Mouse (Mus musculus): ENCODE measurements around the gene Gen1. TPM values are rescaled to one million over a fixed set of nuclear protein-coding genes. Genes with fewer than 3 reads are reported as not detected.

The Gen1 gene
- polyA plus RNA-seq, 1 experiment from 2014 or later, result 1.6 TPM

DNA sequence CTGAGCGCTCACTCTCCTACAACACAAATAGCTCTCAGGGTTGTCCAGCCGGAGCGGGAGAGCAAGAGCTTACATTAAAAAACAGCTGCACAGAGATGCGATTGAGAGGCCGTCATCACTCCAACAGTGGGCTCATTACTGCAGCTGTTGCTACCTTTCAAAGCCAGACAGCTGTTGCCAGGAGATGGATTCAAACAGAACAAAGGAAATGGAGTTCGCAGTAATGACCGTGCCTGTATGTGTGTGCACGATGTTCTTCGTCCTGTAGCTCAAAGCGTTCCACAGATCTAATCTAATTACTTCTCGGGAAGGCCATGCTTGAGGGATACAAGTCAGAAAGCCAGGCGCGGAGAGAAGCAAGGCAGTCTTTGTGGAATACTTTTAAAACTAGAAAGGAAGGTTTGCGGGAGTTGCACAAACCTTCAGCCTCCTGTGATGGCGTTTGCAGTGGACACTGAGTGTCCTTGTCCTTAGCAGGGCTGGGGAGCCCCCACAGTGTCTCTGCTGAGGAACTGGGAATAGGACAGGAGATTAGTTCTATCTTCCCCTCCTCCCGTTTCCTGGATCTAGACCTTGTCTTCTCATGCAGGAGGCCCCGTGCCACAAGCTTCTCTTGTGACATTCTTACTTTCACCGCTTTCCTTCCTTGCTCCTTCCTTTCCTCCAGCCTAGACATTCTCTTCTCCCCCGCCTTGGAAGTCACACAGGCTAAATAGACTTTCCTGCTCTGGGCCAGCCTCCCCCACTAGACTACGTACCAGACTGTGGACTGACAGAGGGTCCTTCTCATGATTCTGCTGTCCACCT is 43.9 kb downstream of the Gen1 start:
- Histone ChIP-seq H3K36me3 (replicated peaks) (no peaks in the 10 kb centered on the region), H3K9me3 (no peaks in the 10 kb centered on the region), H3K4me1 (peaks cover 13% of the 10 kb centered on the region), H3K4me3 (no peak overlapping the region), H3K9ac (no peak overlapping the region), H3K27ac (peak overlapping the region; percentile 55; the same call in 1 of the 2 replicates), H3K27me3 (replicated peaks) (no peaks in the 10 kb centered on the region), H3K4me2 (peak overlapping the region; percentile 21)
- WGBS, result 28% methylated on average over 20 of the region's 20 CpGs
- peak; percentile 88 for ATAC-seq (replicated peaks)

GRCm38 (mm10) chr12:11217726-11218250 is 47.8 kb downstream of the Gen1 start:
- H3K4me3 ChIP-seq, result no peak overlapping the region
- H3K9ac ChIP-seq, result no peak overlapping the region
- H3K4me1 ChIP-seq, result peaks cover 13% of the 10 kb centered on the region
- no peaks in the 10 kb centered on the region for H3K9me3 ChIP-seq
- H3K36me3 ChIP-seq (replicated peaks), result no peaks in the 10 kb centered on the region
- ATAC-seq (replicated peaks), result no peak
- H3K27me3 ChIP-seq (replicated peaks), result no peaks in the 10 kb centered on the region
- no peak overlapping the region for H3K27ac ChIP-seq
- no peak overlapping the region for H3K4me2 ChIP-seq
- 74% methylated on average over 7 of the region's 7 CpGs for WGBS

GRCm38 (mm10) chr12:11216454-11216853 is 49.1 kb downstream of the Gen1 start:
- H3K27me3 ChIP-seq (replicated peaks), result no peaks in the 10 kb centered on the region
- no peak overlapping the region for H3K4me2 ChIP-seq
- no peak for ATAC-seq (replicated peaks)
- H3K36me3 ChIP-seq (replicated peaks), result no peaks in the 10 kb centered on the region
- H3K4me3 ChIP-seq, result no peak overlapping the region
- H3K9me3 ChIP-seq, result no peaks in the 10 kb centered on the region
- peaks cover 6% of the 10 kb centered on the region; the same call in 1 of the 2 replicates for H3K4me1 ChIP-seq
- H3K27ac ChIP-seq, result no peak overlapping the region
- WGBS, result 58% methylated on average over 3 of the region's 3 CpGs
- no peak overlapping the region for H3K9ac ChIP-seq

- no peak overlapping the region for H3K27ac ChIP-seq
- no peaks in the 10 kb centered on the region for H3K36me3 ChIP-seq (replicated peaks)
- no peaks in the 10 kb centered on the region for H3K9me3 ChIP-seq
- 94% methylated on average over 2 of the region's 2 CpGs for WGBS
- no peaks in the 10 kb centered on the region for H3K4me1 ChIP-seq
- H3K27me3 ChIP-seq (replicated peaks), result no peaks in the 10 kb centered on the region
- H3K9ac ChIP-seq, result no peak overlapping the region
- ATAC-seq (replicated peaks), result no peak
- H3K4me3 ChIP-seq, result no peak overlapping the region
- no peak overlapping the region for H3K4me2 ChIP-seq
Measured at GRCm38 (mm10) chr12:11215555-11215954, 50.0 kb downstream of the Gen1 start.

DNA sequence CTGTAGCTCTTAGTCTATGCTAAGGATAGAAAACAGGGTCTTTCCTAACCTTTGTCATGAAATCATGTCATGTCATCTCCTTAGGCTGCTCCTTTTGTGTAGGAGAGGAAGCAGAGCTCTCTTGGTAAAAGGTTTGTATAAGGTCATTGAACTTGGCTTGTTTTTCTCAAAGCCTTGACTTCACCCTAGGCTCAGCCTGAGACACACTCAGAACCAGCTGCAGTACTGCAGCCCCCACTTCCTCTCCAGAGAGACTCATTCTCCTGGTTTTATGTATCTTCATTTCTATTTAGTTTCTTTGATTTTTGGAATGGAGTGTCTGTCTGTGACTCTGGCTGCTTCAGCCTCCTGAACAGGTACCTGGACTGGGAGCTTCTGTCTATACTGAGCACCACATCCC is 50.8 kb downstream of the Gen1 start:
- Histone ChIP-seq H3K4me2 (no peak overlapping the region), H3K36me3 (replicated peaks) (no peaks in the 10 kb centered on the region), H3K4me3 (no peak overlapping the region), H3K9ac (no peak overlapping the region), H3K4me1 (no peaks in the 10 kb centered on the region), H3K27me3 (replicated peaks) (no peaks in the 10 kb centered on the region), H3K27ac (no peak overlapping the region), H3K9me3 (no peaks in the 10 kb centered on the region)
- no peak for ATAC-seq (replicated peaks)

DNA sequence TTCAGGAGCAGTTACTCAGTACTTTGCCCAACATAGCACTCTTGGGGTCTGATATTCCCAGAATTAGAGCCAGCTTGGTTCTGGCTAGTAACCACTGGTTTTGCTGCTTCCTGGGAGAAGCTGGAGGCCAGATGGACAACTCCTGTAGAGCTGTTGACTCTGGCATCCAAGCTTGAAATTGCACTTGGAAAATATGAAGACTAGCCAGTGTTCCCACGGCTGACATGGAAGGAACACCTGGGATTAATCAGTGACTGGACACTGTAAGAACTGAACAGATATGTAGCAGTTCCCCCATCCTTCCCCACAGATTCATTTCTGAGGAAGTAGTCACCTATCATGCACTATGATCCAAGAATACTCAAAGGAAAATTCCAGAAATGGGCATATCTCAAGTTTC is 52.7 kb downstream of the Gen1 start:
- Histone ChIP-seq H3K4me1 (0 out of 2 replicates have a peak, but pooled peaks cover 3% of the 10 kb centered on the region), H3K9ac (no peak overlapping the region), H3K36me3 (replicated peaks) (no peaks in the 10 kb centered on the region), H3K4me3 (no peak overlapping the region), H3K4me2 (no peak overlapping the region), H3K9me3 (no peaks in the 10 kb centered on the region), H3K27me3 (replicated peaks) (no peaks in the 10 kb centered on the region), H3K27ac (no peak overlapping the region)
- no peak for ATAC-seq (replicated peaks)
- 79% methylated on average over 1 of the region's 1 CpGs for WGBS

- H3K9me3 ChIP-seq, result no peaks in the 10 kb centered on the region
- H3K4me3 ChIP-seq, result no peak overlapping the region
- ATAC-seq (replicated peaks), result no peak
- 0 out of 2 replicates have a peak, but pooled peaks cover 3% of the 10 kb centered on the region for H3K4me1 ChIP-seq
- no peaks in the 10 kb centered on the region for H3K27me3 ChIP-seq (replicated peaks)
- WGBS, result 83% methylated on average over 3 of the region's 3 CpGs
- no peak overlapping the region for H3K9ac ChIP-seq
- no peak overlapping the region for H3K27ac ChIP-seq
- H3K36me3 ChIP-seq (replicated peaks), result no peaks in the 10 kb centered on the region
- no peak overlapping the region for H3K4me2 ChIP-seq
Measured at GRCm38 (mm10) chr12:11210361-11210760, 55.2 kb downstream of the Gen1 start.

GRCm38 (mm10) chr12:11209636-11210035 is 56.0 kb downstream of the Gen1 start:
- Histone ChIP-seq H3K4me2 (no peak overlapping the region), H3K36me3 (replicated peaks) (no peaks in the 10 kb centered on the region), H3K9me3 (no peaks in the 10 kb centered on the region), H3K4me3 (no peak overlapping the region), H3K27me3 (replicated peaks) (no peaks in the 10 kb centered on the region), H3K27ac (no peak overlapping the region), H3K4me1 (0 out of 2 replicates have a peak, but pooled peaks cover 3% of the 10 kb centered on the region), H3K9ac (no peak overlapping the region)
- ATAC-seq (replicated peaks), result no peak
- 86% methylated on average over 5 of the region's 5 CpGs for WGBS

DNA sequence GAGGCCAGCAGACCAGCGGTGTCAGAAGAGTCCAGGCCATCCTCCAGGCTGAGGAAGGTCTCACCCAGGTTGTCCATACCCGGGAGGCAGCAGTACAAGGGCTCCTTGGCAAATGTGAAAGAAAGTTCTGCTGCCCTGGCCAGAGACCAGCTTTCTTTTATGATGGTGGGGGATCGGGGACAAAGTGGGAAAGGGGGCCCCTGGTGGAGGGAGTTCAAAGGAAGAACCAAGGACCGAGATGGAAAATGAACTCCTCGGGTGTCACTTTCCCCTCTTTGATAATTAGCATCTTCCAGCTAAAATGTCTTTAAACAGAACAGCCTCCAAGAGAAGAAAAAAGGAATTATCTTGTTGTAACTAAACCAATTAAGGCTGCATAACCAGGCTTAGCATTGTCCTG is 56.7 kb downstream of the Gen1 start, which contains the start of gene Msgn1:
TSS of gene Msgn1 (minus strand) at position 101 of the 400 bp plus-strand sequence.
- H3K9me3 ChIP-seq, result no peaks in the 10 kb centered on the region
- H3K27me3 ChIP-seq (replicated peaks), result no peaks in the 10 kb centered on the region
- no peak within 1 kb of the TSS for H3K9ac ChIP-seq
- no peak within 1 kb of the TSS for H3K4me3 ChIP-seq
- ATAC-seq (replicated peaks), result no peak
- no peak within 1 kb of the TSS for H3K27ac ChIP-seq
- no peak within 1 kb of the TSS for H3K4me2 ChIP-seq
- 47% methylated on average over 5 of the region's 5 CpGs for WGBS
- H3K4me1 ChIP-seq, result 0 out of 2 replicates have a peak, but pooled peaks cover 3% of the 10 kb centered on the region
- no peaks in the 10 kb centered on the region for H3K36me3 ChIP-seq (replicated peaks)

GRCm38 (mm10) chr12:11206321-11206720 is 59.3 kb downstream of the Gen1 start:
- Histone ChIP-seq H3K36me3 (replicated peaks) (no peaks in the 10 kb centered on the region), H3K4me1 (0 out of 2 replicates have a peak, but pooled peaks cover 3% of the 10 kb centered on the region), H3K4me3 (no peak overlapping the region), H3K27me3 (replicated peaks) (no peaks in the 10 kb centered on the region), H3K9ac (no peak overlapping the region), H3K4me2 (no peak overlapping the region), H3K27ac (no peak overlapping the region), H3K9me3 (no peaks in the 10 kb centered on the region)
- WGBS, result 64% methylated on average over 4 of the region's 4 CpGs
- no peak for ATAC-seq (replicated peaks)

GRCm38 (mm10) chr12:11203694-11204665 is 61.6 kb downstream of the Gen1 start:
- H3K4me1 ChIP-seq, result 0 out of 2 replicates have a peak, but pooled peaks cover 3% of the 10 kb centered on the region
- H3K4me3 ChIP-seq, result no peak overlapping the region
- H3K4me2 ChIP-seq, result no peak overlapping the region
- ATAC-seq (replicated peaks), result no peak
- WGBS, result 76% methylated on average over 18 of the region's 18 CpGs
- H3K27me3 ChIP-seq (replicated peaks), result no peaks in the 10 kb centered on the region
- no peaks in the 10 kb centered on the region for H3K36me3 ChIP-seq (replicated peaks)
- no peak overlapping the region for H3K27ac ChIP-seq
- no peaks in the 10 kb centered on the region for H3K9me3 ChIP-seq
- H3K9ac ChIP-seq, result no peak overlapping the region

DNA sequence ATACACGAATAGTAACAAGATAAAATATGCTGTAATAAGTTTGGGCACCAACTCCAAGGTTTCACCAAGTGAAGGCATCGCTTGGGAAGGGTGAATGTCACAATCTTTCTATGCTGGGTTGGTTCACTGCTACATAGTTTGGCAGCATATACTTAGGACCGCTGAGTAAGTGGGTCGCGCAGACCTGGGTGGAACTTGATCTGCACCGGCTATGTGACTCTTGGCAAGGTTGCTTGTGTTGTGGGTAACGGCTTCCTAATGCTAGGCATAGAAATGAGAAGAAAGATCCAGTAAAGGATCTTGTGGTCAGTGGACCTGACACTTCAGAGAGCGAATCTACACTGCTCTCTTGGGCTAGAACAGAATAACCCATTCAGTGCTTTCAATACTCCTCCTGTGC is 63.1 kb downstream of the Gen1 start:
- Histone ChIP-seq H3K4me3 (no peak overlapping the region), H3K27me3 (replicated peaks) (no peaks in the 10 kb centered on the region), H3K4me1 (no peaks in the 10 kb centered on the region), H3K9me3 (no peaks in the 10 kb centered on the region), H3K4me2 (no peak overlapping the region), H3K9ac (no peak overlapping the region), H3K27ac (no peak overlapping the region), H3K36me3 (replicated peaks) (no peaks in the 10 kb centered on the region)
- ATAC-seq (replicated peaks), result no peak
- 92% methylated on average over 8 of the region's 8 CpGs for WGBS

Data from midbrain, embryonic 15.5 days (tissue).